Mouse (Mus musculus): ENCODE results near the gene Abhd6. TPM values are rescaled to one million over a fixed set of nuclear protein-coding genes. Genes with fewer than 3 reads are reported as not detected.

Abhd6 gene
- polyA plus RNA-seq, 2 experiments: 3.4 to 9.2 TPM

DNA sequence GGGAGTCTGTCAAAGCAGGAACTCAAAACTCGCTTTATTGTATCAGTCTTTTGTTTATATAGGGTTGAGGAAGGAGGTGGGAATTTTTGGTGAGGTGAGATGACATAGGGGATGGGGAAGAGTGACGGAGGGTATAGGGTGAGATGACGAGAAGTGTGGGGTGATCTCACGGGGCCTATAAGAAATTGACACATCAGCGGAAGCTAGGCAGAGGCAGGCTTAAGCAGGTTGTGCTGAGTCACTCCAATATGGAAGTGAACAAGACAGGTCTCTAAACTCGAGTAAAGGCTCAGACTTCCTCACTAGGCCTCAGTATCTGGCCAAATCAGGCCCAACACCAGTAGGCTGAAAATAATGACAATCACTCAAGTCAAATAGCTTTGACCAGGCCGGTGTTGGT is 57.2 kb downstream of the Abhd6 start:
- Histone ChIP-seq H3K9ac (replicated peaks) (no peak overlapping the region), H3K9me3 (ENCODE audit: control insufficient read depth, low read length) (no peaks in the 10 kb centered on the region), H3K4me1 (replicated peaks; ENCODE audit: control insufficient read depth in 2 of 2, insufficient read depth in 2 of 2, low read length in 1 of 2) (peaks cover 0 to 18% of the 10 kb centered on the region in 2 experiments; a peak in 3 of 4 replicates), H3K27me3 (ENCODE audit: control insufficient read depth, insufficient read depth, low read length) (no peaks in the 10 kb centered on the region), H3K27ac (no peak overlapping the region), H3K4me3 (ENCODE audit: insufficient read depth in 1 of 2, low read depth in 2 of 2, low read length in 2 of 2) (no peak overlapping the region), H3K36me3 (replicated peaks; ENCODE audit: control insufficient read depth, insufficient read depth, low read depth) (no peaks in the 10 kb centered on the region), H3K4me2 (ENCODE audit: low read depth) (no peak overlapping the region)
- ATAC-seq (ENCODE audit: insufficient read depth) (no peak), DNase-seq (ENCODE audit: low read depth in 3 of 3, low spot score in 3 of 3) (no peak)
- TF ChIP-seq EP300 (IDR thresholded peaks at IDR 0.05; ENCODE audit: low read depth): no peak
- no peak for TF ChIP-seq CTCF (IDR thresholded peaks at IDR 0.05; ENCODE audit: low read depth)
- 83% methylated on average over 7 of the region's 7 CpGs for WGBS (ENCODE audit: insufficient replicate concordance)

DNA sequence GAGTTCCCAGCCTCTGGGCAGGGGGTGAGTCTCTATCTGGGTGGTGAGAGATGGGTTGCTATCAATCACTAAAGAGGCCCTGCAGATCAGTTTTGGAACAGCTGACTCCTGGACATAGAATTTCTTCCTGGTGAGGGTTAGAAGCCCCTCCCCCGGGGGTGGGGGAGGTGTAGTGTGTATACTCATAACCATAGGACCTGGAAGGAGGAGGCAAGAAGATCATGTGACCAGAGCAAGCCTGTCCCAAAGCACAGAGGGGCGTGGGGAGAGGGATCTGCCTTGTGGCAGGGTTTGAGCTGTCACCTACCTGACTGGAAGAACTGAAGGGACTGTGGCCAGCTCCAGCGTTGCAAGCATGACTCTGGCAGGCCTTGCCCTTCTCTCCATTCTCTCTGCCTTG is 59.4 kb downstream of the Abhd6 start:
- ATAC-seq (ENCODE audit: insufficient read depth) (no peak), DNase-seq (ENCODE audit: low read depth in 3 of 3, low spot score in 3 of 3) (no peak)
- Histone ChIP-seq H3K9me3 (ENCODE audit: control insufficient read depth, low read length) (no peaks in the 10 kb centered on the region), H3K4me3 (ENCODE audit: insufficient read depth in 1 of 2, low read depth in 2 of 2, low read length in 2 of 2) (no peak overlapping the region), H3K4me2 (ENCODE audit: low read depth) (no peak overlapping the region), H3K27ac (no peak overlapping the region), H3K36me3 (replicated peaks; ENCODE audit: control insufficient read depth, insufficient read depth, low read depth) (no peaks in the 10 kb centered on the region), H3K4me1 (replicated peaks; ENCODE audit: control insufficient read depth in 2 of 2, insufficient read depth in 2 of 2, low read length in 1 of 2) (peaks cover 0 to 18% of the 10 kb centered on the region in 2 experiments; a peak in 3 of 4 replicates), H3K27me3 (ENCODE audit: control insufficient read depth, insufficient read depth, low read length) (no peaks in the 10 kb centered on the region), H3K9ac (replicated peaks) (no peak overlapping the region)
- WGBS (ENCODE audit: insufficient replicate concordance): 11% methylated on average over 3 of the region's 3 CpGs
- no peak for TF ChIP-seq CTCF (IDR thresholded peaks at IDR 0.05; ENCODE audit: low read depth)
- no peak for TF ChIP-seq EP300 (IDR thresholded peaks at IDR 0.05; ENCODE audit: low read depth)

DNA sequence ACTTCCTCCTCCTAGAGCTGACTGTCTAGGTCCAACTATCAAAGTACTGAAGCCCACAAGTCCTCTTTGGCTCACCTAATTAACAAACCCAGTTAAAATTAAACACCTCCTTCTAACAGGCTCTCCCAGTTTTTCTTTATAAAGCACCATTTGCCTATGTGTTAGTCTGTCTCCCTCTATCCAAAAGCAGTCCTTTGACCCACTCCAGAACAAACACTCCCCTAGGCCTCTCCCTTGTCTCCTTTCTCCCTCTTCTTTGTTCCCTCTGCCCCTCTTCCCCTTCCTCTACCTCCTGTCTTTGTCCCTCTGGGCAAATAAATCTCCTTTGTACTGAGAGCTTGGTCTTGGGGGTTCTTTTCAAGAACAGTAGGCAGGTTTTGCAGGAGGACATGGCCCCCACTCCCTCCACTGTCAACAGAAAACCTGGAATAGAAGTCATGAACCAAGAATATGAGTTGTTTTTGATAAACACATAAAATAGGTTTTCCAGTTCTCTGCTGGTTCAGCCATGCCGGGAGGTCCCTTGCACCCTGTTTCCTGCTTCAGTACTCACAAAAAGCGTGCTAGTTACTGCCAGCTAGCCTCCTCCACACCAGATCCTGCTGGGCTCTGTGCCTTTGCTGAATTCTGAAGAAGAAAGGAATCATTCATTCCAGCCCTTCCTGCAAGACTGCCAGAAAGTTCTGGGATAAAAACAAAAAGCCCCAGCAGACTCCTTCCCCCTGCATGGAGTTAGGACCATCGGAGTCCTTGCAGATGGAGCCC is 60.0 kb downstream of the Abhd6 start:
- no peaks in the 10 kb centered on the region for H3K36me3 ChIP-seq (replicated peaks; ENCODE audit: control insufficient read depth, insufficient read depth, low read depth)
- H3K4me2 ChIP-seq (ENCODE audit: low read depth): no peak overlapping the region
- H3K4me3 ChIP-seq (ENCODE audit: insufficient read depth in 1 of 2, low read depth in 2 of 2, low read length in 2 of 2): no peak overlapping the region
- ATAC-seq (ENCODE audit: insufficient read depth): no peak
- DNase-seq (ENCODE audit: low read depth in 3 of 3, low spot score in 3 of 3): no peak
- no peaks in the 10 kb centered on the region for H3K9me3 ChIP-seq (ENCODE audit: control insufficient read depth, low read length)
- peaks cover 0 to 18% of the 10 kb centered on the region in 2 experiments; a peak in 3 of 4 replicates for H3K4me1 ChIP-seq (replicated peaks; ENCODE audit: control insufficient read depth in 2 of 2, insufficient read depth in 2 of 2, low read length in 1 of 2)
- no peaks in the 10 kb centered on the region for H3K27me3 ChIP-seq (ENCODE audit: control insufficient read depth, insufficient read depth, low read length)
- 71% methylated on average over 3 of the region's 3 CpGs for WGBS (ENCODE audit: insufficient replicate concordance)
- no peak for TF ChIP-seq EP300 (IDR thresholded peaks at IDR 0.05; ENCODE audit: low read depth)
- no peak for TF ChIP-seq CTCF (IDR thresholded peaks at IDR 0.05; ENCODE audit: low read depth)
- no peak overlapping the region for H3K9ac ChIP-seq (replicated peaks)
- H3K27ac ChIP-seq: no peak overlapping the region

DNA sequence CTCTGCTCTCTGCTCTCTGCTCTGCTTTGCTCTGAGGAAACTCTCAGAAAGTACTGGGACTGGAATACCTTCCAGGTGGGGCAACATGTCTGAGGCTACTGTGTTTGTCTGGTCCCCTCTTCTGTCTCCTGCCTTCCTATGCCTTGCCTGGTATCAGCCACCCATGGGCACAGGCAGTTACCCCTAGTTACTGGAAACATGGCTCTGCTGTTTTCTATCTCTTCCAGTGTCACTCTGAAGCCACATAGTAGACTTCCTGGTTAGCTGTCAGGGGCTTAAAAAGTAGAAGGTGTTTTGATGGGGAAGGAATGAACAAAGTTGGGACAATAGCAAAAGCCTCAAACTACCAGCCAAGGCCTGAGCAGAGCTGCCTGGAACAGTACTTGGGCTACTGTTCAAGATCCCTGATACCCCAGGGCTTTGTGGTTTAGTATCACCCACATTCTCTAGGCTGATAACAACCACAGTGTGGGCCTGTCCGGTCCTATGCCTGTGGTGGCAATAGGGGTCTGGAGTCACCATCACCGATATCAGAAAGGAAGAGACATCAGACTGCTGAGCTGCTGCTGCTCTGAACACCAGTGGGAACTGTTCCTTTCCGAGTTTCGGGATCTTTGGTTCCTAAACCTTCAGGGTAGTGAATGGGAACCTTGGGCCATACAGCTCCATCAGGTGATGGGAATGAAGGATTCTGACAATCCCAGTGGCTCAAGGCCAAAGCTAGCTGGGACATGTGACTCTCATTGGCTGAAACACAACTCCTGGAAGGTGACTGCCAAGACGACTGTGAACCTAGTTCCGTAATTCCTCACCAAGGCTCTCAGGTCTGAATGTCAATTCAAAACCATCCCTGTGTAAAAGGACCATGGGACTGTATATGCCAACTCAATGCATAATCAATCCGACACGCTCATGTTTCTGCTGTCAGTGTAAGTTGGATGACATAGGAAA is 61.4 kb downstream of the Abhd6 start:
- H3K27ac ChIP-seq: no peak overlapping the region
- 34% methylated on average over 8 of the region's 8 CpGs for WGBS (ENCODE audit: insufficient replicate concordance)
- no peak for TF ChIP-seq CTCF (IDR thresholded peaks at IDR 0.05; ENCODE audit: low read depth)
- TF ChIP-seq EP300 (IDR thresholded peaks at IDR 0.05; ENCODE audit: low read depth): no peak

More for the DNA sequence above, 61.4 kb downstream of the Abhd6 start:
- no peaks in the 10 kb centered on the region for H3K27me3 ChIP-seq (ENCODE audit: control insufficient read depth, insufficient read depth, low read length)
- no peaks in the 10 kb centered on the region for H3K36me3 ChIP-seq (replicated peaks; ENCODE audit: control insufficient read depth, insufficient read depth, low read depth)
- H3K4me3 ChIP-seq (ENCODE audit: insufficient read depth in 1 of 2, low read depth in 2 of 2, low read length in 2 of 2): no peak overlapping the region
- no peaks in the 10 kb centered on the region for H3K9me3 ChIP-seq (ENCODE audit: control insufficient read depth, low read length)
- no peak overlapping the region for H3K9ac ChIP-seq (replicated peaks)
- no peak overlapping the region for H3K4me2 ChIP-seq (ENCODE audit: low read depth)
- peaks cover 0 to 18% of the 10 kb centered on the region in 2 experiments; a peak in 3 of 4 replicates for H3K4me1 ChIP-seq (replicated peaks; ENCODE audit: control insufficient read depth in 2 of 2, insufficient read depth in 2 of 2, low read length in 1 of 2)
- ATAC-seq (ENCODE audit: insufficient read depth): peak; percentile 86
- DNase-seq (ENCODE audit: low read depth in 3 of 3, low spot score in 3 of 3): no peak

Measured in liver, embryonic 14.5 days (tissue).